Mouse (Mus musculus) liver, adult 2 months (tissue): Measurements from ENCODE around the gene Nme7.

ENCODE experiments used
- CTCF ChIP-seq: fragments of 200-500 bp; IDR thresholded peaks from 2 replicates; pipeline ENCODE4 v1.5.1; 2011; ENCODE audit warnings: low read depth, low read length, control low read depth
- POLR2A ChIP-seq: fragments of 200-500 bp; IDR thresholded peaks from 2 replicates; pipeline ENCODE4 v1.6.1; 2011; ENCODE audit warnings: low read length, control low read depth; ENCODE audit not compliant: insufficient read depth; ENCODE audit errors: extremely low read depth

DNA sequence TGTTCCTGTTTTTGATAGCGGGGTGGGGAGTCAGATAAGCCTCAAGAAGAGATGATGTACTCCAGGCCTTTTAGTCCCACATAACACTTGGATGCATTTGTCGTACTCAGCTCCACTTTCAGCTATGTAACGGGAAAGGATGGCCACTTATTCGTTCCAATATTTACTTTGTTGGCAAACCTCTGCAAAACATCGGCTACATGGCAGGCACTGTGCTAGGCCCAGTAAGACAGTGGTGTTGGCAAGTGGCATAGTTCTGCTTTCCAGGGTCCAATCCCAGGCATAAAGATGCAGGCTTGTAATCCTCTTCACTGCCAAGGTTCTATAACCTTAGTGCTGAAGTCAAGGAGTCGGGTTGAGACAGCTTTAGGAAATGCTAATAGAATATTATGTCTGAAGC lies 170.4 kb downstream of the Nme7 start:
- no peak for TF ChIP-seq CTCF
- TF ChIP-seq POLR2A: no peak
